Mouse (Mus musculus) stomach, embryonic 16.5 days (tissue): ENCODE results near the gene Vdr. TPM values are rescaled to one million over a fixed set of nuclear protein-coding genes. Genes with fewer than 3 reads are reported as not detected.

Experiments
- ATAC-seq: fragments of 200-750 bp; cut with Nextera tagmentation; 2 replicates; pipeline ENCODE4 v1.8.0; 2017; ENCODE audit warnings: moderate number of reproducible peaks, moderate TSS enrichment; ENCODE audit not compliant: insufficient read depth, low FRiP score
- H3K27ac ChIP-seq: fragments of 300-500 bp; sonication (generic); 2 replicates; pipeline ENCODE4 v1.5.1; 2014; ENCODE audit warnings: low read length
- H3K27me3 ChIP-seq: fragments of 300-500 bp; sonication (generic); 2 replicates; pipeline ENCODE4 v1.6.1; 2014; ENCODE audit warnings: low read length, control low read depth, mixed read lengths; ENCODE audit not compliant: control insufficient read depth, insufficient read depth
- H3K36me3 ChIP-seq: fragments of 300-500 bp; sonication (generic); 2 replicates; pipeline ENCODE4 v1.6.1; 2014; ENCODE audit warnings: low read length; ENCODE audit not compliant: control insufficient read depth, insufficient read depth
- H3K4me1 ChIP-seq: fragments of 300-500 bp; sonication (generic); 2 replicates; pipeline ENCODE4 v1.6.1; 2014; ENCODE audit warnings: low read length, control low read depth, mixed read lengths; ENCODE audit not compliant: control insufficient read depth, insufficient read depth
- H3K4me2 ChIP-seq: fragments of 300-500 bp; sonication (generic); 2 replicates; pipeline ENCODE4 v1.6.1; 2014; ENCODE audit warnings: low read depth, low read length, mixed read lengths
- H3K4me3 ChIP-seq: fragments of 300-500 bp; sonication (generic); replicated peaks from 2 replicates; pipeline ENCODE4 v1.5.1; 2014; ENCODE audit warnings: mild to moderate bottlenecking, low read length
- H3K9ac ChIP-seq: fragments of 300-500 bp; sonication (generic); 2 replicates; pipeline ENCODE4 v1.6.1; 2014; ENCODE audit warnings: low read length
- H3K9me3 ChIP-seq: fragments of 300-500 bp; sonication (generic); replicated peaks from 2 replicates; pipeline ENCODE4 v1.6.1; 2016; ENCODE audit warnings: low read length, control low read depth; ENCODE audit not compliant: control insufficient read depth
- WGBS: fragments of 180-500 bp; shearing (Covaris S2); extraction: QIAGEN DNeasy Blood & Tissue Kit; methylation state at CpG from one replicate; pipeline ENCODE4 v1.1.7; 2014; 5-methylcytosine and 5-hydroxymethylcytosine counted together
- polyA plus RNA-seq: library from polyadenylated mRNA; unstranded; fragments of >200 nt; fragmentation: Nextera tagmentation; extraction: Ambion mirVana; gene quantifications from 2 replicates; pipeline ENCODE4 v1.2.1, GENCODE M21; 2015

The Vdr gene
- polyA plus RNA-seq, 1 experiment from 2014 or later = 2.3 TPM

DNA sequence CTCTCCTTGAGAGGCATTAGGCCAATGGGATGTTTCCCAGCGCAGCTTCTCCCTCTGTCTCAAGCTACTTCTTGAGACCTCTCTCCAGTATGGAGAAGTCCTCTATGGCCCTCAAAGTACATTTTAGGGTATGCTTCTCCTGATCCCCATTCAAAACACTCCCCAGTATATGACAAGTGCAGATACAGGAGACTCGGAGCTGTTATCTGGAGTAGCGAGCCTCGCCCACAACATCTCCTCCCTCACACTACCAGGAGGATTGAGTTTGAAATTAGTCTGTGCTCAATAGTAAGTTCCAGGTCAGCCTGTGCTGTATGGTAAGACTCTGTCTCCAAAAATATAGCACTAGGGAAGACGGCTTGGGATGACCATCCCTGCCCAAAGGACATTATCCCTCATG lies 59.4 kb downstream of the Vdr start:
- H3K4me1 ChIP-seq = no peaks in the 10 kb centered on the region
- WGBS = 80% methylated on average over 5 of the region's 5 CpGs
- H3K36me3 ChIP-seq = no peaks in the 10 kb centered on the region
- no peak overlapping the region for H3K27ac ChIP-seq
- no peaks in the 10 kb centered on the region for H3K9me3 ChIP-seq
- H3K27me3 ChIP-seq = no peaks in the 10 kb centered on the region
- no peak overlapping the region for H3K4me3 ChIP-seq
- no peak overlapping the region for H3K9ac ChIP-seq
- no peak for ATAC-seq
- H3K4me2 ChIP-seq = no peak overlapping the region

DNA sequence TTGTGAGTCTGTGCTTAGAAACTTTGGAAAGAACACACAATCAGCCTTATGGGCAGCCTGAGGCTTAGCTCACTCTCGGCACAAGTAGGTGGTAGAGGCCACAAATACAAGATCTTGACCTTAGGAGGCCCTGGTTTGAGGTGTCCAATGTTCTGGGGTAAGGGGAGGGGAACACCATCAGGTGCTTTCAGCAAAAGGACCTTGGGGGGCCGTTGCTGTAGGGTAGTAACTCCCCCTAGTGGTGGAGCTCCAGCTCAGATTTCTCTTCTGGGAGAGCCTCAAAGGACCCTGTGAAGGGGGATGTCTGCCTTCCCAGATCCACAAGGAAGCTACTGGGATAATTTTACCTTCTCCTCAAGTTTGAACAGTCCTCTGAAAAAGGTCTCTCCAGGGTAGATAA lies 60.0 kb downstream of the Vdr start:
- Histone ChIP-seq H3K9me3 (no peaks in the 10 kb centered on the region), H3K4me3 (no peak overlapping the region), H3K36me3 (no peaks in the 10 kb centered on the region), H3K27me3 (no peaks in the 10 kb centered on the region), H3K4me2 (no peak overlapping the region), H3K27ac (no peak overlapping the region), H3K9ac (no peak overlapping the region), H3K4me1 (no peaks in the 10 kb centered on the region)
- 13% methylated on average over 2 of the region's 2 CpGs for WGBS
- ATAC-seq = no peak

DNA sequence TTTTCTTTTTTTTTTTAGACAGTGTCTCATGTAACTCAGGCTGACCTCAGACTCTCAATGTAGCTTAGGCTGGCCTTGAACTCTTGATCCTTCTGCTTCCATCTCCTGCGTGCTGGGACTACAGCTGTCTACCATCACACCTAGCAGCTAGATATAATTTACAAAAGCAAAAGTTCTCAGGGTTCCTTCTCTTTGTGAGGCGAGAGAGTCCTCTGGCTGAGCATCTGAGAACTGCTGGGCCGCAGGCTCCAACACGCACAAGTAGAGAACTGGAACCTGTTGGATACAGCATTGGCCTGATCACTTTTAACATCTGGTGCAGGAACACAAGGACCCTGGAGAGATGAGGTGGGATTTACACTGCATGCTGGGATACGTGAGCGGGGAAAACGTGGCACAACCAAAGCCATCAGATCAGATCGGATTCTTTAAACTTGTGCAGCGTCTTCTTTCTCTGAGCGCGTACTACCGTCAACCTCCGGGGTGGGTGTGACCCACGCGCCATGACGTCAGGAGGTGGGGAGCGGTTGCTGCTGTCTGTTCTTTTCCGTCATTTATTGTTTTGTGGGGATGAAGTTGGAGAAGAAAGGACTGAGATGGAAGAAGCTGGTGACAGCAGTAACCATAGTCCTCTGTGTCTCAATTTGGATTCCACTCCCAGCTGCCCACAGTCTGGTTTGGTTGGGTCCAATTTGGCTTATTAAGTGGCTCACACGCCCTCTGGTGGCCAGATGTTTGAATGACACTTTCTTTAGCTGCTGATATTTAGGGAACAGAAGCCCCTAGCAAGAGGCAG lies 61.1 kb downstream of the Vdr start:
- ATAC-seq = peak; percentile 75

DNA sequence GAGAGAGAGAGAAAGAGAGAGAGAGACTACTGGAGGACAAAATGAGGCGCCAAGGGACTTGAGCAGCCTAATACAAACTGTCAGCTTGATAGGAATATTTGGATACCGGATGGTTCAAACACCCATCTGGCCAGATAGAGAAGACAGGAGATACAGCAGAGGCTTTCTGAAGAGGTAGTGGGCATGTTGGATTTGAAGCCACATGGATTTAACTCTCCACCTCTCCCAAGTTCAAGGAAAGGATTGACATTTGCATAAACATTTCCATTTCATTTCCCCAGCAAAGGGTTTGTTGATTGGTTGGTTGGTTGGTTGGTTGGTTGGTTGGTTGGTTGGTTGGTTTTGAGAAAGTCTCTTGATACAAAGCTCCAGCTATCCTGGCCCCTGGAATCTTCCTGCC lies 62.6 kb downstream of the Vdr start:
- H3K36me3 ChIP-seq = no peaks in the 10 kb centered on the region
- H3K9ac ChIP-seq = no peak overlapping the region
- no peaks in the 10 kb centered on the region for H3K27me3 ChIP-seq
- no peak overlapping the region for H3K4me3 ChIP-seq
- no peaks in the 10 kb centered on the region for H3K4me1 ChIP-seq
- 85% methylated on average over 2 of the region's 2 CpGs for WGBS
- no peak for ATAC-seq
- H3K9me3 ChIP-seq = no peaks in the 10 kb centered on the region
- H3K27ac ChIP-seq = no peak overlapping the region
- H3K4me2 ChIP-seq = no peak overlapping the region

More for the DNA sequence above, 61.1 kb downstream of the Vdr start:
- no peaks in the 10 kb centered on the region for H3K9me3 ChIP-seq
- peak overlapping the region; percentile 60; the same call in 1 of the 2 replicates for H3K9ac ChIP-seq
- no peaks in the 10 kb centered on the region for H3K27me3 ChIP-seq
- whole genome bisulfite sequencing = 4% methylated on average over 19 of the region's 19 CpGs
- H3K4me2 ChIP-seq = peak overlapping the region; percentile 76
- H3K27ac ChIP-seq = peak overlapping the region; percentile 51
- no peaks in the 10 kb centered on the region for H3K4me1 ChIP-seq
- H3K36me3 ChIP-seq = no peaks in the 10 kb centered on the region
- peak overlapping the region; percentile 44 for H3K4me3 ChIP-seq

DNA sequence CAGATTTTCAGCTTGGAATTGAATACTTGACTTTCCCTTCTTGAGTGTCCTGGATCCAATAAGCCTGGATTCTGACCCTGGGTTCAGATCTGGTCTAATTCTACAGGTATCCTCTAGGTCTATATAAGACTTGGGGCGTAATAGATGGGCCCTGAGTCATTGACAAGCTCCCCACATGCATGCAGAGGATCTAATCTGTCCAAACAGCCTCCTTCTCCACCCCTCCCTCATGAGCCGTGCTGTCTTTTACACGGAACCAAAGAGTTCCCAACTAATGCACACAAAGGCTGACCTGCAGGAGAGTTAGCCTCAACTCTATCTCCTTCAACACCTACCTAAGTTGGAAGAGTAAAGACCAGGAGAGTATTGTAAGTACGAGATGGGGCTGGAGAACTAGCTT lies 63.1 kb downstream of the Vdr start:
- Histone ChIP-seq H3K4me3 (no peak overlapping the region), H3K9ac (no peak overlapping the region), H3K36me3 (no peaks in the 10 kb centered on the region), H3K4me2 (no peak overlapping the region), H3K4me1 (no peaks in the 10 kb centered on the region), H3K27me3 (no peaks in the 10 kb centered on the region), H3K27ac (no peak overlapping the region), H3K9me3 (no peaks in the 10 kb centered on the region)
- 83% methylated on average over 4 of the region's 4 CpGs for WGBS
- no peak for ATAC-seq

DNA sequence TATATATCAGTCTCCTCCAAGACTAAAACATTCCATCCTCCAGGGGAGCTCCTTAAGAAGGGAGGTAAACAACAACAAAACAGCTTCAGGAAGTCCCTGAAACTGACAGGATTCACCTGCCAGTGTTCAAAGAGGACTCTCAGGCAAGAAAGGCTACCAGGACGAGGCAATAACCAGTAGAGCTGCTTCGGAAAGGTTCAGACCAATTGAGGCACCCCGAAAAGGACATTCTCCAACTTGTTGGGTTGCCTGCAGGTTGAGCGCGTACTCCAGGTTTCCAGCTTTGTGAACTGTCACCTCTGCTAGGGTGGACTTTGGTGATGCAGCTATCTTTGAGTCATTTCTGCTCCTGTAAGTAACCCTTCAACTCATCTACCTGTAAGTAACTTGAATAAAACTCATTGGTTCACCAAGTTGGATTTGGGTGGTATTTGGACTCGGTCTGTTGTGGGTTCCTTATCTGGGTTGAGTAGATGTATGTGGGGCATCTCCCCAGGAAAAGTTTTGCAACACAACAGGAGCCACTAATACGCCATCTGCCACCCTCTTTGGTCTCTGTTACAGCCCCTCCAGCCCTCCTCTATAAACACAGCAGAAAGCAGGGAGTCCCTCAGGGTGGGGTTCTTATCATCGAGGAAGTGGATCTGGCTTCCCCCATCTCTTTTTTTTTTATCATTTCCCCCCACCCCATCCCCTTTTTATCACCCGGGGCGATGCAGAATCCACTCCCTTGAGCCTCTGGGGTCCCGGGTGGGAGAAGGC lies 64.1 kb downstream of the Vdr start:
- Histone ChIP-seq H3K4me1 (no peaks in the 10 kb centered on the region), H3K9me3 (no peaks in the 10 kb centered on the region), H3K27me3 (no peaks in the 10 kb centered on the region), H3K4me2 (no peak overlapping the region), H3K9ac (no peak overlapping the region), H3K36me3 (no peaks in the 10 kb centered on the region), H3K27ac (no peak overlapping the region), H3K4me3 (no peak overlapping the region)
- WGBS = 81% methylated on average over 11 of the region's 11 CpGs
- no peak for ATAC-seq

DNA sequence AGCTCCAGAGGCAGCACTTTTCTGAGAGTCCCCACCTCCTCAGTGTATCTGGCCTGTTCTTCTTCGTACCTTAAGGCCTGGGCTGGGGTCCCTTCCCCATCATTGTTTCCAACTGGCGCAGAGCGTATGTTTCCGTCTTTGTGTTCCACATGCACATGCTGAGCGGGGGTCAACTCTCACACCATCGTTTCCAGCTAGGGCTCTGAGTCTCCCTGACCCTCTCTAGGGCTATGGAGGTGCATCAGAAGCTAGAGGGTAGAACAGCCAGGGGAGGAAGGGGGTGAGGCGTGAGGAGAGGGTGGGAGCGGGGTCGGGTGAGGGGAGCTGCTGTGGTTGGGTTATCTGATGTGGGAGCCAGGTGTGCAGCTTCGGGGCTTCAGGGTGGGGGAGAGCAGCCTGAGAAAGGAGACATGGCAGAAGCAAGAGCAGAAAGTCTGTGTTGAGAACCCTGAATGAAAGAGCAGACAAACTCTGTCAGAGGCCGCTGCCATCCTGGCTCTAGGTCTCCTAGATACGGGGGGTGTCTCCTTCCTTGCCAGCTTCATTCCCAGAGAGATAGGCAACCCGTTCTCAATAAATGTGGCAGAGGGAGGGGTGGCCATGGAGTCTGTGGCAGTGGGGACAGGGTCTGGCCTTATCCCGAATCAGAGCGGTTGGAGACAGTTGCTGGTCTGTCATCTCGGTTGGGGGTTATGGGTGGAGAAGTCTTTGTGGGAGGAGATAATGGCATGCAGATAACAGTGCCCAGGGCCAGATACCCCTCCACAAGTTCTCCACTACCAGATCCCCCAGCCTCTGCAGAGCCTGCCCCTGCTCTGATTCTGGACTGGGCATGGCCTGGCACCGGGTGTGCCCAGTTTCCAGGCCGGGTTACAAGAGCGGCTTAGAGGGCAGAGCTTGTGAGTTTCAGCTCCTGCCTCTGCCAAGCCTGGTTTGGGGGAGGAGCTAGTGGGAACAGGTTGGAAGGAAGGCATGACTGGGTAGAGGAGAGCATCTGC lies 66.1 kb downstream of the Vdr start, which contains the start of gene Hdac7:
Hdac7 (minus strand) TSS at position 466 of the 998 bp plus-strand sequence.
- peaks cover 11% of the 10 kb centered on the region for H3K4me1 ChIP-seq
- H3K9me3 ChIP-seq = no peaks in the 10 kb centered on the region
- no peak within 1 kb of the TSS for H3K27ac ChIP-seq
- no peak for ATAC-seq
- no peak within 1 kb of the TSS for H3K9ac ChIP-seq
- no peaks in the 10 kb centered on the region for H3K27me3 ChIP-seq
- 66% methylated on average over 19 of the region's 19 CpGs for WGBS
- H3K36me3 ChIP-seq = no peaks in the 10 kb centered on the region
- H3K4me2 ChIP-seq = no peak within 1 kb of the TSS
- no peak within 1 kb of the TSS for H3K4me3 ChIP-seq

DNA sequence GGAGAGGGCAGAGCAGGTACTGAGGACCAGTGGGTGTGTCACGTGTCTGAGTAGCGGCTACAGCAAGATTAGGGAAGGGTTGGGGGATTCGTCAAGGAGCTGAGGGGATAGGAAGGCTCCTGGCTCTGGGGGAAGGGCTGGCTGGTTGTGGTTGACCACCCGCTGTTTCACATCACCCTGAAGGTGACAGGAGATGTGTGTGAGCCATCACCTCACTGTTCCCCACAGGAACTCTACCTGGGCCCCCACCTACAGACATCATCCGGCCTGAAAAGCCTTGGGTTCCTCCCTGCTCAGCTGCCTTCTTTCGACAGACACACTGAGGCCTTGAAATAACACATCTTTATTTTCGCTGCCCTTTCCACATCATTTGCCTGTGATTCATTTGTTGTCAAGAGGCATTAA lies 67.2 kb downstream of the Vdr start:
- H3K4me1 ChIP-seq = peaks cover 16% of the 10 kb centered on the region
- H3K9ac ChIP-seq = no peak overlapping the region
- ATAC-seq = no peak
- no peak overlapping the region for H3K4me2 ChIP-seq
- no peak overlapping the region for H3K4me3 ChIP-seq
- H3K9me3 ChIP-seq = no peaks in the 10 kb centered on the region
- H3K27ac ChIP-seq = no peak overlapping the region
- no peaks in the 10 kb centered on the region for H3K36me3 ChIP-seq
- WGBS = 70% methylated on average over 7 of the region's 7 CpGs
- no peaks in the 10 kb centered on the region for H3K27me3 ChIP-seq
